Mouse (Mus musculus) limb, embryonic 15.5 days (tissue): Measurements from ENCODE around the gene Tubb4a. TPM values are rescaled to one million over a fixed set of nuclear protein-coding genes. Genes with fewer than 3 reads are reported as not detected.

Source experiments
- ATAC-seq: fragments of 200-750 bp; cut with Nextera tagmentation; 2 replicates; pipeline ENCODE4 v1.8.0; 2017; ENCODE audit warnings: low read depth, moderate TSS enrichment; ENCODE audit not compliant: insufficient number of reproducible peaks, low FRiP score, low TSS enrichment
- H3K27ac ChIP-seq: fragments of 300-500 bp; sonication (generic); 2 replicates; pipeline ENCODE4 v1.5.1; 2015; ENCODE audit warnings: moderate library complexity, mild to moderate bottlenecking, inconsistent platforms
- H3K27me3 ChIP-seq: fragments of 300-500 bp; sonication (generic); 2 replicates; pipeline ENCODE4 v1.6.1; 2015; ENCODE audit warnings: inconsistent platforms
- H3K36me3 ChIP-seq: fragments of 300-500 bp; sonication (generic); 2 replicates; pipeline ENCODE4 v1.6.1; 2015; ENCODE audit warnings: inconsistent platforms
- H3K4me1 ChIP-seq: fragments of 300-500 bp; sonication (generic); 2 replicates; pipeline ENCODE4 v1.6.1; 2015; ENCODE audit warnings: inconsistent platforms
- H3K4me2 ChIP-seq: fragments of 300-500 bp; sonication (generic); 2 replicates; pipeline ENCODE4 v1.6.1; 2015; ENCODE audit warnings: mild to moderate bottlenecking, inconsistent platforms
- H3K4me3 ChIP-seq: fragments of 300-500 bp; sonication (generic); 2 replicates; pipeline ENCODE4 v1.5.1; 2015; ENCODE audit warnings: mild to moderate bottlenecking, inconsistent platforms
- H3K9ac ChIP-seq: fragments of 300-500 bp; sonication (generic); 2 replicates; pipeline ENCODE4 v1.6.1; 2015; ENCODE audit warnings: inconsistent platforms
- H3K9me3 ChIP-seq: fragments of 300-500 bp; sonication (generic); 2 replicates; pipeline ENCODE4 v1.6.1; 2016; ENCODE audit warnings: inconsistent platforms
- WGBS: fragments of 180-500 bp; shearing (Covaris S2); methylation state at CpG from one replicate; pipeline ENCODE4 v1.1.7; 2015; 5-methylcytosine and 5-hydroxymethylcytosine counted together
- polyA plus RNA-seq: library from polyadenylated mRNA; unstranded; fragments of >200 nt; fragmentation: Nextera tagmentation; extraction: Ambion mirVana; gene quantifications from 2 replicates; pipeline ENCODE4 v1.2.1, GENCODE M21; 2015

Gene Tubb4a
- polyA plus RNA-seq, 1 experiment from 2014 or later, result 8.4 TPM

GRCm38 (mm10) chr17:57041554-57041953 lies 46.0 kb downstream of the Tubb4a start, which contains the start of gene Slc25a41:
Gene Slc25a41 (minus strand): TSS chr17:57041654.
- Histone ChIP-seq H3K9me3 (0 out of 2 replicates have a peak, but pooled peaks cover 3% of the 10 kb centered on the region), H3K27ac (no peak within 1 kb of the TSS), H3K36me3 (no peaks in the 10 kb centered on the region), H3K9ac (no peak within 1 kb of the TSS), H3K4me2 (no peak within 1 kb of the TSS), H3K4me1 (peaks cover 8% of the 10 kb centered on the region; the same call in 1 of the 2 replicates), H3K27me3 (peaks cover 15% of the 10 kb centered on the region), H3K4me3 (no peak within 1 kb of the TSS)
- WGBS, result 68% methylated on average over 8 of the region's 8 CpGs
- no peak for ATAC-seq

- Histone ChIP-seq H3K9ac (no peak overlapping the region), H3K27me3 (peaks cover 15% of the 10 kb centered on the region), H3K36me3 (no peaks in the 10 kb centered on the region), H3K27ac (no peak overlapping the region), H3K4me2 (no peak overlapping the region), H3K4me1 (peaks cover 8% of the 10 kb centered on the region; the same call in 1 of the 2 replicates), H3K4me3 (no peak overlapping the region), H3K9me3 (0 out of 2 replicates have a peak, but pooled peaks cover 3% of the 10 kb centered on the region)
- ATAC-seq, result no peak
- 41% methylated on average over 8 of the region's 8 CpGs for WGBS
Observed at GRCm38 (mm10) chr17:57038978-57039377, 48.6 kb downstream of the Tubb4a start.

- no peak overlapping the region for H3K4me3 ChIP-seq
- no peak overlapping the region for H3K4me2 ChIP-seq
- H3K27ac ChIP-seq, result peak overlapping the region; percentile 93
- no peak overlapping the region for H3K9ac ChIP-seq
- peaks cover 16% of the 10 kb centered on the region for H3K4me1 ChIP-seq
- peaks cover 3% of the 10 kb centered on the region; the same call in 1 of the 2 replicates for H3K27me3 ChIP-seq
- H3K36me3 ChIP-seq, result peaks cover 10% of the 10 kb centered on the region
- ATAC-seq, result no peak
- H3K9me3 ChIP-seq, result no peaks in the 10 kb centered on the region
- WGBS, result 90% methylated on average over 4 of the region's 4 CpGs
Observed at GRCm38 (mm10) chr17:57032854-57033253, 54.7 kb downstream of the Tubb4a start.

- H3K27ac ChIP-seq, result peak overlapping the region; percentile 93
- peak; percentile 99 for ATAC-seq
- H3K36me3 ChIP-seq, result peaks cover 20% of the 10 kb centered on the region
- WGBS, result 2% methylated on average over 38 of the region's 38 CpGs
- H3K4me3 ChIP-seq, result peak overlapping the region; percentile 96
- H3K27me3 ChIP-seq, result no peaks in the 10 kb centered on the region
- H3K9ac ChIP-seq, result peak overlapping the region; percentile 35; the same call in 1 of the 2 replicates
- H3K9me3 ChIP-seq, result no peaks in the 10 kb centered on the region
- peak overlapping the region; percentile 74 for H3K4me2 ChIP-seq
- peaks cover 16% of the 10 kb centered on the region for H3K4me1 ChIP-seq
Observed at GRCm38 (mm10) chr17:57031661-57032420, 55.7 kb downstream of the Tubb4a start.

- Histone ChIP-seq H3K4me2 (peak within 1 kb of the TSS; percentile 74), H3K36me3 (peaks cover 28% of the 10 kb centered on the region), H3K9ac (peak within 1 kb of the TSS; percentile 100), H3K4me1 (peaks cover 16% of the 10 kb centered on the region), H3K9me3 (no peaks in the 10 kb centered on the region), H3K27ac (peak within 1 kb of the TSS; percentile 93), H3K4me3 (peak within 1 kb of the TSS; percentile 96), H3K27me3 (no peaks in the 10 kb centered on the region)
- no peak for ATAC-seq
- WGBS, result under 1% methylated on average over 69 of the region's 99 CpGs
Observed at GRCm38 (mm10) chr17:57030931-57031660, 56.5 kb downstream of the Tubb4a start, which contains the start of gene Khsrp. Gene Khsrp (minus strand): TSS chr17:57031522.

Other genes with a start within 250 kb of the Tubb4a start
- 0.06 TPM in 1 of 2 replicates, not detected in the other for gene Acsbg2, start 213.3 kb downstream of the Tubb4a start, polyA plus RNA-seq
- 0.16 and 0.24 TPM in 2 replicates for gene 1700061G19Rik, start 212.3 kb downstream of the Tubb4a start, polyA plus RNA-seq
- gene Mllt1, start 152.4 kb downstream of the Tubb4a start, polyA plus RNA-seq, result 43.6 and 50.5 TPM in 2 replicates
- gene Acer1, start 105.7 kb downstream of the Tubb4a start, polyA plus RNA-seq, result 20.5 and 24.0 TPM in 2 replicates
- 136 and 142 TPM in 2 replicates for gene Clpp, start 97.5 kb downstream of the Tubb4a start, polyA plus RNA-seq
- gene Alkbh7, start 90.4 kb downstream of the Tubb4a start, polyA plus RNA-seq, result 36.3 and 39.0 TPM in 2 replicates
- 0.42 TPM in 1 of 2 replicates, not detected in the other for gene Pspn, start 87.8 kb downstream of the Tubb4a start, polyA plus RNA-seq
- 62.0 and 75.6 TPM in 2 replicates for gene Gtf2f1, start 76.5 kb downstream of the Tubb4a start, polyA plus RNA-seq
- gene Gm17949, start 76.3 kb downstream of the Tubb4a start, polyA plus RNA-seq, result 0.37 and 0.40 TPM in 2 replicates
- gene Khsrp, start 56.3 kb downstream of the Tubb4a start, polyA plus RNA-seq, result 24.2 and 35.9 TPM in 2 replicates
- not detected in 2 replicates for gene Slc25a41, start 46.1 kb downstream of the Tubb4a start, polyA plus RNA-seq
- gene Crb3, start 28.7 kb downstream of the Tubb4a start, polyA plus RNA-seq, result 9.7 and 11.4 TPM in 2 replicates
- 5.5 and 5.7 TPM in 2 replicates for gene Slc25a23, start 27.9 kb downstream of the Tubb4a start, polyA plus RNA-seq
- gene Dennd1c, start 9.3 kb downstream of the Tubb4a start, polyA plus RNA-seq, result 1.6 and 2.2 TPM in 2 replicates
- 7.6 and 8.7 TPM in 2 replicates for gene Tnfsf9, start 17.5 kb upstream of the Tubb4a start, polyA plus RNA-seq
- gene Cd70, start 62.0 kb upstream of the Tubb4a start, polyA plus RNA-seq, result not detected in 2 replicates
- 0.08 and 0.15 TPM in 2 replicates for gene Tnfsf14, start 106.4 kb upstream of the Tubb4a start, polyA plus RNA-seq
- gene C3, start 140.4 kb upstream of the Tubb4a start, polyA plus RNA-seq, result 1.5 and 1.8 TPM in 2 replicates
- gene Gpr108, start 160.7 kb upstream of the Tubb4a start, polyA plus RNA-seq, result 43.6 and 45.5 TPM in 2 replicates
- 40.6 and 44.5 TPM in 2 replicates for gene Trip10, start 161.7 kb upstream of the Tubb4a start, polyA plus RNA-seq
- gene Vav1, start 191.3 kb upstream of the Tubb4a start, polyA plus RNA-seq, result 4.1 and 4.4 TPM in 2 replicates